Mouse (Mus musculus): Measurements from ENCODE around the gene Tex35.

GRCm38 (mm10) chr1:157092140-157092539, 16.3 kb downstream of the Tex35 start:
- no peak for TF ChIP-seq CTCF (IDR thresholded peaks at IDR 0.05; ENCODE audit: low read depth, low read length)
- TF ChIP-seq POLR2A (IDR thresholded peaks at IDR 0.05; ENCODE audit: borderline replicate concordance, low read depth, low read length) = no peak

All from bone marrow macrophage, adult 2 months (primary cell).